Mouse (Mus musculus) embryonic facial prominence, embryonic 15.5 days (tissue): ENCODE results near the gene Apol7a. TPM values are rescaled to one million over a fixed set of nuclear protein-coding genes. Genes with fewer than 3 reads are reported as not detected.
"Not testable (repeated sequence)": the region's sequence is repeated elsewhere in the genome, so short reads cannot be mapped to it uniquely, and the experiment has no call there.

Experiments used
- ATAC-seq: fragments of 200-750 bp; cut with Nextera tagmentation; 2 replicates; pipeline ENCODE4 v1.8.0; 2017; ENCODE audit warnings: low read depth, moderate TSS enrichment; ENCODE audit not compliant: insufficient number of reproducible peaks, low FRiP score, low TSS enrichment
- H3K27ac ChIP-seq: fragments of 300-500 bp; sonication (generic); replicated peaks from 2 replicates; pipeline ENCODE4 v1.5.1; 2015; ENCODE audit warnings: mild to moderate bottlenecking, inconsistent platforms
- H3K27me3 ChIP-seq: fragments of 300-500 bp; sonication (generic); 2 replicates; pipeline ENCODE4 v1.6.1; 2015; ENCODE audit warnings: inconsistent platforms
- H3K36me3 ChIP-seq: fragments of 300-500 bp; sonication (generic); 2 replicates; pipeline ENCODE4 v1.6.1; 2015; ENCODE audit warnings: mild to moderate bottlenecking, inconsistent platforms
- H3K4me1 ChIP-seq: fragments of 300-500 bp; sonication (generic); 2 replicates; pipeline ENCODE4 v1.6.1; 2015; ENCODE audit warnings: inconsistent platforms
- H3K4me2 ChIP-seq: fragments of 300-500 bp; sonication (generic); replicated peaks from 2 replicates; pipeline ENCODE4 v1.6.1; 2015; ENCODE audit warnings: mild to moderate bottlenecking, inconsistent platforms
- H3K4me3 ChIP-seq: fragments of 300-500 bp; sonication (generic); replicated peaks from 2 replicates; pipeline ENCODE4 v1.5.1; 2015; ENCODE audit warnings: mild to moderate bottlenecking, inconsistent platforms
- H3K9ac ChIP-seq: fragments of 300-500 bp; sonication (generic); 2 replicates; pipeline ENCODE4 v1.6.1; 2015; ENCODE audit warnings: inconsistent platforms
- H3K9me3 ChIP-seq: fragments of 300-500 bp; sonication (generic); replicated peaks from 2 replicates; pipeline ENCODE4 v1.6.1; 2016; ENCODE audit warnings: inconsistent platforms
- WGBS: fragments of 180-500 bp; shearing (Covaris S2); methylation state at CpG from one replicate; pipeline ENCODE4 v1.1.7; 2015; 5-methylcytosine and 5-hydroxymethylcytosine counted together
- polyA plus RNA-seq: library from polyadenylated mRNA; unstranded; fragments of >200 nt; fragmentation: Nextera tagmentation; extraction: Ambion mirVana; gene quantifications from 2 replicates; pipeline ENCODE4 v1.2.1, GENCODE M21; 2015

Apol7a gene
- polyA plus RNA-seq, 1 experiment from 2014 or later = 0.33 TPM

DNA sequence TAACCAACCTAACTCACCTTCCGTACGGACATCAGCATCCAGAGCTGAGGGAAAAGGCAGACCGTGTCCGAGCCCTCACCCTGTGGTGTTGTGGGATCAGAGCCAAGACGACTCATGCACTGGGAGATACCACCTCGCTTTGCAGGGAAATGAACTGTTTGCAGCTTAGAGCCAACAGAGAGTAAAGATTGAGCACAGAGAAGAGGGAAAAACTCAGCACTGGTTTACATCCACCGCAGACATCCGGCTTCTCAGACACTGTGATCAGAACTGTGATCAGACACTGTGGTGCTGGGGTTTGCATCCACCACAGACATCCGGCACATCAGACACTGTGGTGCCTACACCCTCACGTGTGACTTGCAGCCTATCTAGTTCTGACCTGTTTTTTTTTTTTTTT is 7.5 kb upstream of the Apol7a start:
- not testable (repeated sequence) for ATAC-seq, H3K9me3 ChIP-seq, H3K4me1 ChIP-seq, H3K4me3 ChIP-seq, H3K36me3 ChIP-seq, H3K27me3 ChIP-seq, H3K27ac ChIP-seq, H3K4me2 ChIP-seq, H3K9ac ChIP-seq
- WGBS = 67% methylated on average over 10 of the region's 10 CpGs

DNA sequence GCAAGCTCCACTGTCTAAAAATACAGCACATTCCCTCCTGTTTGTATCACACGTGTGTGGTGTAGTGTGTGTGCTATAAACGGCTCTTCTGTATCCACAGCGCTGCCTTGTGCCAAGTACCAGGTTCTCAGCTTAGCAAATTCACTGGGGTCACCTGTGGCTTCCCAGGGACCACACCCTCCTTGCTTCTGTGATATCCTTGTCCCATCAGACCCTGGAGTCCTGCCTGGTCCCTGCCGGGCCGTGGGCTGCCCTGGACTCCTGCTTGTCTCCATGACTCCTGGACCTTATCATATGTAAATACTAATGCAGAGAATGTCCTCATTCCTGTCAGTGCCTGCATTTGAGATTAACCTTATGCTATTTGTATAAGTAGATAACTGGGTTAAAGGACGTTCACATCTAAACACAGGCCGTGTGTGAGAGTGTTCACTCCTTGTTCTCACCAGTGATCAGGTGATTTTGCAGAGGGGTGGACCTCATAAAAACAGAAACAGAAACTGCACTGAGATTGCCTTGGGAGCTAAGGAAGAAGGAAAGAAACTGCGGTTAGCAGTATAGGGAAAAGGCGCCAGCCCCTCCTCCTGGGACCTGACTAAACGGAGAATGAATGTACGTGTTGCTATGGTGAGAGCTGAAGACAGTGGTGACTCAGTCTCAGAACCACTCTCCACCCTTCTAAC is 1.3 kb downstream of the Apol7a start:
- ATAC-seq, H3K4me2 ChIP-seq, H3K27me3 ChIP-seq: not testable (repeated sequence)

DNA sequence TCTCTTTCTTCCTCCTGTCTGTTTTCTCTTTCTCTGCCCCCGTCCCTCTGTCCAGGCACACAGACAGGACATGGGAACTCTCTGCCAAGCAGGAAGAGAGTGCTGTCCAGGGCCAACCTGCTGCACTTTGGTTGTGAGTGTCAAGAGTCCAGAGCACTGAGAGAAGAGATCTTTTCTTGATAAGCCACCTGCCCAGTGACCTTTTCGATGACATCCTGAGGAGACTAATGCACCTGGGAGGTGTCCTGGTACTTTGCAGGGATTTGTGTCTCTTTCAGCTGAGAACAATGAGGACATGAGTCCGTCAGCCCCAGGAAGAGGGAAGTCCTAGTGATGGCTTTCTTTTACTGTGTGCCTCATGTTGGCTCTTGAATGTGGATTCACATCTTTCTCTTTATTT is 5.1 kb downstream of the Apol7a start:
- H3K27ac ChIP-seq, H3K9me3 ChIP-seq, H3K4me1 ChIP-seq, H3K9ac ChIP-seq, H3K27me3 ChIP-seq, ATAC-seq, H3K4me2 ChIP-seq, H3K4me3 ChIP-seq, H3K36me3 ChIP-seq: not testable (repeated sequence)
- 47% methylated on average over 3 of the region's 3 CpGs for WGBS

More for the DNA sequence above, 1.3 kb downstream of the Apol7a start:
- H3K9me3 ChIP-seq, H3K4me1 ChIP-seq, H3K9ac ChIP-seq, H3K27ac ChIP-seq, H3K36me3 ChIP-seq, H3K4me3 ChIP-seq: not testable (repeated sequence)
- WGBS = 66% methylated on average over 11 of the region's 11 CpGs

GRCm38 (mm10) chr15:77387462-77387861 is 11.4 kb downstream of the Apol7a start:
- 65% methylated on average over 2 of the region's 2 CpGs for WGBS
- H3K27me3 ChIP-seq = no peaks in the 10 kb centered on the region
- no peaks in the 10 kb centered on the region for H3K36me3 ChIP-seq
- H3K4me2 ChIP-seq = no peak overlapping the region
- ATAC-seq = no peak
- no peaks in the 10 kb centered on the region for H3K4me1 ChIP-seq
- H3K9me3 ChIP-seq = no peaks in the 10 kb centered on the region
- H3K27ac ChIP-seq = no peak overlapping the region
- H3K9ac ChIP-seq = no peak overlapping the region
- H3K4me3 ChIP-seq = no peak overlapping the region

DNA sequence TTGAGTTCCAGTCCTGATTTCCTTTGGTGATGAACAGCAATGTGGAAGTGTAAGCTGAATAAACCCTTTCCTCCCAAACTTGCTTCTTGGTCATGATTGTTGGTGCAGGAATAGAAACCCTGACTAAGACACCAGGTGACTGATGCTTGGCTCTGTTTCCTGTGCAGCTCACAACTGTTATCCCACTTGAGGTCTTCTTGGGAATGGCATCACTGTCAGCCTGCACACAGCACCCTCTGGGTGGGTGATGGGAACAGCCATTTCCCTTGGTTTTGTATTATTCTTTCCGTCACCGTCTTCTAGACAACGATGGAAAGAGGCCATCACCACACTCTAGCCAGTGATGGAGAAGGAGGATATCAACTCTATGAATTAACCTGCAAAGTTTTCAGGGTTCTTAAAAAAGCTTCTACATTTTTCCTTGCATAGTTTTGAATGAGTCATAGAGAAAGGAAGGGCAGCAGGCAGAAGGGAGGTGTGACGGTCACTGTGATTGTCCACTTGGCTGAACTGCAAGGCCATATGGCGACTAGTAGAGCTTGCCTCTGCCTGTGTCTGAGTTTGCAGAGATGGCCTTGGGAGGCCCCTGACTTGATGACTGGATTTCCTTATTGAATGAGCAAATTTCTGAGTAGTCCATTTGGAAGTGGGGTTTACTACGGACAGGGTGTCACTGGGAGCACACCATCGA is 14.4 kb downstream of the Apol7a start:
- Histone ChIP-seq H3K9ac (no peak overlapping the region), H3K4me3 (no peak overlapping the region), H3K36me3 (no peaks in the 10 kb centered on the region), H3K27me3 (no peaks in the 10 kb centered on the region), H3K4me2 (no peak overlapping the region), H3K27ac (no peak overlapping the region), H3K4me1 (no peaks in the 10 kb centered on the region), H3K9me3 (no peaks in the 10 kb centered on the region)
- no peak for ATAC-seq
- 88% methylated on average over 7 of the region's 7 CpGs for WGBS

DNA sequence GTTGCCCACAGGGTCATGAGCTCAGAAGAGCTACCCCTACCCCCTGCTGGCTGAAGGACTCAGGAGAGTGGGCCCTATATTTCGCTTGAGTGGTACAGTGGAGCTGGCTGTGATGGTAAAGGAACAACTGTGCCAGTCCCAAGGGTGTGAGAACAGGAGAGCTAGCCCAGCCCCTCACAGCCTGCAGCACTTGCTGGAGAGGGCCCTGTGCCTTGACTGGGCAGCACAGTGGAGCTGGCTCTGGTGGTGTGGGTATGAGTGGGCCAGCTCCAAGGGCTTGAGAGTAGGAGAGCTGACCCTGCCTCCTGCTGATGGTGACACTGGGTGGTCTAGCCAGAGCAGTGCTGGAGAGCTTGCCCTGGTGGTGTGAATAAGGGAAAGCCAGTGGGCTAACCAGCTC is 16.0 kb downstream of the Apol7a start:
- H3K4me2 ChIP-seq = no peak overlapping the region
- no peak for ATAC-seq
- H3K9ac ChIP-seq = no peak overlapping the region
- H3K4me1 ChIP-seq = no peaks in the 10 kb centered on the region
- 39% methylated on average over 1 of the region's 1 CpGs for WGBS
- no peaks in the 10 kb centered on the region for H3K36me3 ChIP-seq
- H3K27ac ChIP-seq = no peak overlapping the region
- H3K27me3 ChIP-seq = no peaks in the 10 kb centered on the region
- no peaks in the 10 kb centered on the region for H3K9me3 ChIP-seq
- H3K4me3 ChIP-seq = no peak overlapping the region

GRCm38 (mm10) chr15:77382271-77382850 is 16.5 kb downstream of the Apol7a start:
- Histone ChIP-seq H3K4me3 (no peak overlapping the region), H3K9ac (no peak overlapping the region), H3K36me3 (no peaks in the 10 kb centered on the region), H3K27ac (no peak overlapping the region), H3K27me3 (no peaks in the 10 kb centered on the region), H3K4me1 (no peaks in the 10 kb centered on the region), H3K9me3 (no peaks in the 10 kb centered on the region), H3K4me2 (no peak overlapping the region)
- no peak for ATAC-seq
- WGBS = 89% methylated on average over 10 of the region's 11 CpGs

DNA sequence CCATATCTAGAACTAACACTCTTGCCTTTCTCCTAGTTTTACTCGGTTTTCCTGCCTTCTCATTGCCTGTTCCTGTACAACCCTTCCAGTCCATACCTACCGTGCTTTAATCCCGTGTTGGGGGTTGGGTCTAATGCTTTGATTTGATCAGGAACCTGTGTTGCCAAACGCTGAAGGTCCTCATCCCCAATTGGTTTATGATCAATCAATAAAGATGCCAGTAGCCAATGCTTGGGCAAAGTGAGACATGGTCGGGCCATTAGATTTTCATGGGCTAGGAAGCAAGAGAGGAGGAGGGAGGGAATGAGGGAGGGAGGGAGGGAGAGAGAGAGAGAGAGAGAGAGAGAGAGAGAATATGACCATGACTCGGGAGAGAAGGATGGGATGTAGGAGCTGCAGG is 17.4 kb downstream of the Apol7a start:
- Histone ChIP-seq H3K4me1 (no peaks in the 10 kb centered on the region), H3K36me3 (no peaks in the 10 kb centered on the region), H3K9me3 (no peaks in the 10 kb centered on the region), H3K27ac (no peak overlapping the region), H3K4me3 (no peak overlapping the region), H3K27me3 (no peaks in the 10 kb centered on the region), H3K9ac (no peak overlapping the region), H3K4me2 (no peak overlapping the region)
- 88% methylated on average over 6 of the region's 6 CpGs for WGBS
- ATAC-seq = no peak

GRCm38 (mm10) chr15:77379921-77380320 is 19.0 kb downstream of the Apol7a start:
- H3K9ac ChIP-seq = no peak overlapping the region

GRCm38 (mm10) chr15:77377419-77377818 is 21.5 kb downstream of the Apol7a start:
- Histone ChIP-seq H3K27ac (no peak overlapping the region), H3K4me1 (no peaks in the 10 kb centered on the region), H3K9ac (no peak overlapping the region), H3K4me3 (no peak overlapping the region), H3K9me3 (no peaks in the 10 kb centered on the region), H3K27me3 (no peaks in the 10 kb centered on the region), H3K36me3 (no peaks in the 10 kb centered on the region), H3K4me2 (no peak overlapping the region)
- 89% methylated on average over 4 of the region's 4 CpGs for WGBS
- no peak for ATAC-seq

More at GRCm38 (mm10) chr15:77379921-77380320, 19.0 kb downstream of the Apol7a start:
- 33% methylated on average over 4 of the region's 4 CpGs for WGBS
- no peaks in the 10 kb centered on the region for H3K36me3 ChIP-seq
- ATAC-seq = no peak
- no peak overlapping the region for H3K4me2 ChIP-seq
- H3K27ac ChIP-seq = no peak overlapping the region
- H3K4me1 ChIP-seq = no peaks in the 10 kb centered on the region
- no peaks in the 10 kb centered on the region for H3K9me3 ChIP-seq
- no peaks in the 10 kb centered on the region for H3K27me3 ChIP-seq
- H3K4me3 ChIP-seq = no peak overlapping the region

- Histone ChIP-seq H3K36me3 (no peaks in the 10 kb centered on the region), H3K27ac (no peak overlapping the region), H3K4me3 (no peak overlapping the region), H3K9me3 (no peaks in the 10 kb centered on the region), H3K27me3 (no peaks in the 10 kb centered on the region), H3K4me2 (no peak overlapping the region), H3K9ac (no peak overlapping the region), H3K4me1 (no peaks in the 10 kb centered on the region)
- 67% methylated on average over 7 of the region's 7 CpGs for WGBS
- no peak for ATAC-seq
These were observed 22.0 kb downstream of the Apol7a start for GRCm38 (mm10) chr15:77376920-77377319.
